Mouse (Mus musculus) hindbrain, embryonic 14.5 days (tissue): Measurements from ENCODE around the gene Mcee. TPM values are rescaled to one million over a fixed set of nuclear protein-coding genes. Genes with fewer than 3 reads are reported as not detected.

Experiments
- ATAC-seq: fragments of 200-750 bp; cut with Nextera tagmentation; 2 replicates; pipeline ENCODE4 v1.8.0; 2017; ENCODE audit warnings: moderate number of reproducible peaks, mild to moderate bottlenecking, moderate TSS enrichment, moderate library complexity; ENCODE audit not compliant: low FRiP score
- DNase-seq: peaks from one replicate; pipeline ENCODE4 v3.0.0-alpha.2; 2015; ENCODE audit warnings: low spot score
- H3K27ac ChIP-seq: fragments of 300-500 bp; sonication (generic); 2 replicates; pipeline ENCODE4 v1.5.1; 2014; ENCODE audit warnings: mild to moderate bottlenecking, moderate library complexity
- H3K27me3 ChIP-seq: fragments of 300-500 bp; sonication (generic); 2 replicates; pipeline ENCODE4 v1.6.1; 2014; ENCODE audit warnings: mild to moderate bottlenecking, low read length, mixed read lengths; ENCODE audit not compliant: control insufficient read depth, insufficient read depth
- H3K36me3 ChIP-seq: fragments of 300-500 bp; sonication (generic); replicated peaks from 2 replicates; pipeline ENCODE4 v1.6.1; 2014; ENCODE audit not compliant: control insufficient read depth, insufficient read depth
- H3K4me1 ChIP-seq: fragments of 300-500 bp; sonication (generic); replicated peaks from 2 replicates; pipeline ENCODE4 v1.6.1; 2014; ENCODE audit warnings: antibody characterized with exemption, low read length, mixed read lengths; ENCODE audit not compliant: control insufficient read depth, insufficient read depth
- H3K4me2 ChIP-seq: fragments of 300-500 bp; sonication (generic); replicated peaks from 2 replicates; pipeline ENCODE4 v1.6.1; 2014; ENCODE audit warnings: mild to moderate bottlenecking, moderate library complexity
- H3K4me3 ChIP-seq: fragments of 300-500 bp; sonication (generic); replicated peaks from 2 replicates; pipeline ENCODE4 v1.5.1; 2014; ENCODE audit warnings: mild to moderate bottlenecking, low read length
- H3K9ac ChIP-seq: fragments of 300-500 bp; sonication (generic); 2 replicates; pipeline ENCODE4 v1.6.1; 2014
- H3K9me3 ChIP-seq: fragments of 300-500 bp; sonication (generic); 2 replicates; pipeline ENCODE4 v1.6.1; 2016; ENCODE audit warnings: low read length; ENCODE audit not compliant: control insufficient read depth
- WGBS: fragments of 180-500 bp; shearing (Covaris S2); extraction: QIAGEN DNeasy Blood & Tissue Kit; methylation state at CpG from one replicate; pipeline ENCODE4 v1.1.7; 2014; 5-methylcytosine and 5-hydroxymethylcytosine counted together
- polyA plus RNA-seq: library from polyadenylated mRNA; unstranded; fragments of >200 nt; fragmentation: Nextera tagmentation; extraction: Ambion mirVana; gene quantifications from 2 replicates; pipeline ENCODE4 v1.2.1, GENCODE M21; 2014

Gene Mcee
- polyA plus RNA-seq, 1 experiment from 2014 or later, result 58.9 TPM

DNA sequence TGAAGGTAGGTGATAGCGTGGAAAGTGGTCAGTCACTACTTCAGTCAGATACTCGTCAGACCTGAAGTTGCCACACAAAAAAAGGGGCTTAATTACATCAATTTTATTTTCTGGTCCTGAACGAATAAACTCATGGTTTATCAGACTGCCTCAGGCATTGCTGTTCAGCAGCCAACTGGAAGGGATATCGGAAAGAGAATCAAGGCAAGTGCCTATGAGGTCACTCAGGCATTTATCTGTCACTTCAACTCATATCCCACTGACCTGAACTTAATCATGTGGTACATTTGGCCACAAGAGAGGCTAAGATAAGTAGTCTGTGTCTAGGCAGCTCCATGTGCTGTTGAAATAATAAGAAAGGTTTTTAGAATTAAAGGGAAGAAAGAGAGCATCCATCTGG, 10.0 kb downstream of the Mcee start:
- no peak overlapping the region for H3K4me3 ChIP-seq
- H3K9ac ChIP-seq, result no peak overlapping the region
- 89% methylated on average over 4 of the region's 4 CpGs for WGBS
- no peaks in the 10 kb centered on the region for H3K4me1 ChIP-seq
- DNase-seq (no peak), ATAC-seq (no peak)
- peaks cover 7% of the 10 kb centered on the region; the same call in 1 of the 2 replicates for H3K36me3 ChIP-seq
- no peak overlapping the region for H3K27ac ChIP-seq
- H3K4me2 ChIP-seq, result no peak overlapping the region
- H3K27me3 ChIP-seq, result no peaks in the 10 kb centered on the region
- no peaks in the 10 kb centered on the region for H3K9me3 ChIP-seq

DNA sequence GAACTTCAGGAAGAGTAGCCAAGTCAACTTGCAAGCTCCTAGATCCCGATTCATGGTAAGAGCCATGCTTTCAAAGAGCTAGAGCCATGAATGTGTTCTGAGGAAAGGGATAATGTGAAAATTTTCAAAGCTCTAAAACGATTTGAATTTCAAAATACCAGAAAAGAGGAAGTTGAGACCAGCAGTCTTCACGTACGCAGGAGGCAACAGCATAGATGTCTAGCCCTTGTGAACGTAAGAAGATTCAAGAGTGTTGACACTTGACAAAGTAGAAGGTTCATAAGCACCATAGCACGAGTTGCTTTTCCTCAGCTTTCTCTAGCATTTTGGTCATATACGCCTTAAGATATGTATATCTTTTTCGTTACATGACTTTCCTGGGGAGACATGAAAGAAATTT, 11.6 kb downstream of the Mcee start:
- Histone ChIP-seq H3K9ac (no peak overlapping the region), H3K4me1 (no peaks in the 10 kb centered on the region), H3K9me3 (no peaks in the 10 kb centered on the region), H3K4me2 (no peak overlapping the region), H3K27me3 (no peaks in the 10 kb centered on the region), H3K4me3 (no peak overlapping the region), H3K27ac (no peak overlapping the region), H3K36me3 (peaks cover 7% of the 10 kb centered on the region; the same call in 1 of the 2 replicates)
- DNase-seq (no peak), ATAC-seq (no peak)
- 92% methylated on average over 8 of the region's 8 CpGs for WGBS

DNA sequence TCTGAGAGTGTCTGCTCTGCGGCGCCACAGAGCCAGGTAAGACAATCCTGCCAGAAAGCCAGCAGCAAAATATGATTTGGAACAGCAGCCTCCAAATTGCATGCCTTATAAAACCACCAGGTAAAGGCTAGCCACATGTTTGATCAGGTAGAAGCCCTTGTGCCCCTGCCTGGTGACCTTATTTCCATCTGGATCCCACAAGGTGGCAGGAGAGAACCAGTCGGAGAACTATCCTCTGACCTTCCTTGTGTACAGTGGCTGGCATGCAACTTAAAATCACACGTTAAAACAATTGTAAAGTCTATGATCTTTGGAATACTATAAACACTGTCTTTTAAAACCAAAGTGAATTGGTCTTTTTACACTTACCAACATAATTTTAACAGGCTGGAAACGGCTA, 32.5 kb downstream of the Mcee start:
- Histone ChIP-seq H3K9ac (no peak overlapping the region), H3K27ac (no peak overlapping the region), H3K9me3 (no peaks in the 10 kb centered on the region), H3K4me3 (no peak overlapping the region), H3K27me3 (no peaks in the 10 kb centered on the region), H3K4me1 (no peaks in the 10 kb centered on the region), H3K36me3 (no peaks in the 10 kb centered on the region), H3K4me2 (no peak overlapping the region)
- ATAC-seq (no peak), DNase-seq (peak; percentile 43)
- WGBS, result 63% methylated on average over 5 of the region's 5 CpGs

DNA sequence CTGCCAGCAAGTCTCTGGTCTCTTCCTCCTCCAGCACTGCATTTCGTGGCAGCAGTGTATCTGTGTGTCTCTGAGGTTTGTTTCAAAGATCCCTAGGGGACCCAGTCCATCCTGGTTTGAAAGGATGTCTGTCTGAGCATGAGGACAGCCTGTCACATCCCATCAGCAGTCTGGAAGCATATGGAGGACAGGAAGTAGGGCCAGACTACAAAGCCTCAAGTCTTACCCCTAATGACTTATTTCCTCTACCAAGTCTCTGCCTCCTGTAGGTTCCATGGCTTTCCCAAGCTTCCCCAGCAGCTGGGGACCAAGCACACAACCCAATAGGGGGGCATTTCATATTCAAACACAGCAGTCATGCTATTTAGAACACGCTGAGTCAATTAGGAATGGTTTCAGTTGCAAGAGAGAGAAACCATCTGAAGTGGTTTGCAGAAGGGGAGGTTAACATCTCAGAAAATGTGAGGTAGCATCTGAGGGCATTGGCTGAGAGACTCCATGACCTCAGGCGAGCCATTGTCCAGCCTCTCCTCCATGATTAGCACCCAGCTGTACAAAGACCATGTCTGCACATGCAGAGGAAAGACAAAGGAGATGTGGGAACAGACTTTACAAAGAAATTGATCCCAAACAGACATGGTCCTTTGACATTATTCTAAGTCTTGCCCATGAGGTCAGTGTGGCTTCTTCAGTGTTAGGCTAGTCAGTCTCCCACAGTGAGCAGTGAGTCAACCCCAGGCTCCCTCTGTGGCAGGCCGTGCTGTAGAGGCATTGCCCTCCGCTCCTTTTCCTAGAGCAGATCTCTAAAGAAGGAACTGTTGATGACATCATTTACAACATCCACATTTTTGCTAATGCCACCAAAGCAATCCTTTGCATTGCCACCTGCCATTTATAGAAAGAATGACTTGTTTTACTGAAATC, 47.5 kb downstream of the Mcee start:
- H3K9ac ChIP-seq, result no peak overlapping the region
- no peaks in the 10 kb centered on the region for H3K27me3 ChIP-seq
- DNase-seq (no peak), ATAC-seq (peak; percentile 64; the same call in 1 of the 2 replicates)
- peaks cover 3% of the 10 kb centered on the region; the same call in 1 of the 2 replicates for H3K4me1 ChIP-seq
- 41% methylated on average over 5 of the region's 5 CpGs for WGBS
- no peak overlapping the region for H3K4me3 ChIP-seq
- no peak overlapping the region for H3K4me2 ChIP-seq
- H3K9me3 ChIP-seq, result no peaks in the 10 kb centered on the region
- H3K36me3 ChIP-seq, result no peaks in the 10 kb centered on the region
- H3K27ac ChIP-seq, result no peak overlapping the region

DNA sequence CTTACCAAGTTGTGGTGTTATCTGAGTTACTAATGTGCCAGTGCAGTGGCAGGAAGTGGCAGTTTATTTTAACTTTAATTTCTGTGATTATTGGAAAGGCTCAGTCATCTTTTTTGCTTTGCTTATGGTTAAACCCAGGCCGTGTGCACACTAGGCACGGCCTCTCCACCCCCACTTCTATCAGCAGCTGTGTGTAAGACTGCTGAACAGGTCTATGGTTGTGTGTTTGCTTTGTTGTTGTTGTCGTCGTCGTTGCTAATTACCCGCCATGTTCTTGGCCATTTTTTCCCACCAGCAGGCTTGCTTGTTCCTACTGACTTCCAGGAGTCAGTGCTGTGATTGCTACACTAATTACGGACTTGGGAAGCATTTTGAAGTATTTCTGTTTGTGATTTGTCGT, 48.1 kb downstream of the Mcee start:
- no peaks in the 10 kb centered on the region for H3K27me3 ChIP-seq
- no peak overlapping the region for H3K4me2 ChIP-seq
- DNase-seq, result no peak
- no peaks in the 10 kb centered on the region for H3K9me3 ChIP-seq
- no peak overlapping the region for H3K27ac ChIP-seq
- no peak overlapping the region for H3K4me3 ChIP-seq
- no peak overlapping the region for H3K9ac ChIP-seq
- 68% methylated on average over 8 of the region's 8 CpGs for WGBS
- no peaks in the 10 kb centered on the region for H3K36me3 ChIP-seq
- no peak for ATAC-seq
- peaks cover 3% of the 10 kb centered on the region; the same call in 1 of the 2 replicates for H3K4me1 ChIP-seq

DNA sequence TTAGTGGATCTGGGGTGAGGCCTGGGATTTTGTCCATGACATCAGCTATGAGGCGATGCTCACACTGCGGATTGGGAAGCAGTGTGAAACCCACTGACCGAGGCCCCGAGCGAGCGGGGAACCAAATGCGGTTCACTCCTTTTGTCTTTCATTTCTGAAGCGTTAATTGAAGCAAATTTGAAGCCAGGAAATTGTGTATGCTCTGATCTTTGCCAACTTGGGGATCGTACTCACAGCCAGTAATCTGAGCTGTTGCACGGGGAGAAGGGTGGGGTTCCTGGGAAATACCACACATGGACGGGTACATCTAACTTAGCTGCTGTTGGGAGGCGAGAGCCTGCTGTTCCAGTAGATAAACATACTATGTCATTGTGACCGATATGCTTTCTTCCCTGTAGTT, 58.2 kb downstream of the Mcee start:
- no peak overlapping the region for H3K4me3 ChIP-seq
- no peak for ATAC-seq
- H3K4me1 ChIP-seq, result peaks cover 14% of the 10 kb centered on the region; the same call in 1 of the 2 replicates
- no peak for DNase-seq
- H3K9me3 ChIP-seq, result no peaks in the 10 kb centered on the region
- H3K4me2 ChIP-seq, result no peak overlapping the region
- H3K27ac ChIP-seq, result no peak overlapping the region
- H3K9ac ChIP-seq, result no peak overlapping the region
- 75% methylated on average over 13 of the region's 13 CpGs for WGBS
- no peaks in the 10 kb centered on the region for H3K36me3 ChIP-seq
- H3K27me3 ChIP-seq, result no peaks in the 10 kb centered on the region

DNA sequence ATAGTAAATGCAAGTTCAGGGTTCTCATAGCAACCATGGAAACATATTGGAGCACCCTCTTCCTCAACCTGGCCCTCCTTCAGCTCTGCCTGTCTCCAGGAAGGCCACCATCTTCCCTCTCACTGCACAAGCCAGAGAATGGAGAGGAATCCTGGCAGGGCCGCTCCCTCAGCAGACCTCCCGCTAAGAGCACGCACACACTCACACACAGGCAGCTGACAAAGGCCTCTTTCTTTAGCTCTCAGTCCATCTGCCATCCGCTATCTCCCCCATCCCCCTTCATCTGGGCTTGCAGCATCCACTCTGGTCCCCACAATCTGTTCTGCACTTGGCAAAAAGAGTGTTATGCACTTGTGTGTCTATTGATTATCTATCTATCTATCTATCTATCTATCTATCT, 59.0 kb downstream of the Mcee start:
- Histone ChIP-seq H3K4me2 (no peak overlapping the region), H3K27me3 (no peaks in the 10 kb centered on the region), H3K36me3 (no peaks in the 10 kb centered on the region), H3K9ac (no peak overlapping the region), H3K4me1 (peaks cover 14% of the 10 kb centered on the region; the same call in 1 of the 2 replicates), H3K4me3 (no peak overlapping the region), H3K9me3 (no peaks in the 10 kb centered on the region), H3K27ac (no peak overlapping the region)
- WGBS, result 18% methylated on average over 4 of the region's 4 CpGs
- DNase-seq (peak; percentile 49), ATAC-seq (peak; percentile 64; the same call in 1 of the 2 replicates)

DNA sequence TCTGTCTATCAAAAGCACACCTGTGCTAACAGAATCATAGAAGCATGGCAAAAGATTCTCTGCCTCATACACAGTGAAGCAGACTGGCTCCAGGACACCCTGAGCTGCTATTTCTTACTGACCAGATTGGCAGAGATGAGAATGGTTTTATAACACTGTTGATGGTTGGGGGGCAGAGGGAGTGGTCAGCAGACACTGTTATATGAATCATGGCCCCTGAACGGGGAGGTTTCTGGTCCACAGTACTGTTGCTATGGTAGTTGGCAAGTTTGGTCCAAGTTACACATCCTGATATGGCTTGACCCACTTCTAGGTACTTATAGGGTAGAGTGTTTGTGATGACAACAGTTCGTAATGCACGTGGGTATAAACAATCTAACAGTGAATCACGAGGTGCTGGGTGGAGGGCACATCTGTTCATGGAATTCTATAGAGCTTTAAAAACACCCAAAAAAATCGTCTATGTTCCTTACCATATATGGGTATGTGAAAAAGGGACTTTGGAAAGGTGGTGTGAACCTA, 59.5 kb downstream of the Mcee start:
- Histone ChIP-seq H3K9ac (no peak overlapping the region), H3K27ac (peak overlapping the region; percentile 29; the same call in 1 of the 2 replicates), H3K4me3 (no peak overlapping the region), H3K27me3 (no peaks in the 10 kb centered on the region), H3K9me3 (no peaks in the 10 kb centered on the region), H3K4me2 (no peak overlapping the region), H3K4me1 (peaks cover 14% of the 10 kb centered on the region; the same call in 1 of the 2 replicates), H3K36me3 (no peaks in the 10 kb centered on the region)
- WGBS, result 79% methylated on average over 5 of the region's 5 CpGs
- no peak for DNase-seq
- no peak for ATAC-seq

DNA sequence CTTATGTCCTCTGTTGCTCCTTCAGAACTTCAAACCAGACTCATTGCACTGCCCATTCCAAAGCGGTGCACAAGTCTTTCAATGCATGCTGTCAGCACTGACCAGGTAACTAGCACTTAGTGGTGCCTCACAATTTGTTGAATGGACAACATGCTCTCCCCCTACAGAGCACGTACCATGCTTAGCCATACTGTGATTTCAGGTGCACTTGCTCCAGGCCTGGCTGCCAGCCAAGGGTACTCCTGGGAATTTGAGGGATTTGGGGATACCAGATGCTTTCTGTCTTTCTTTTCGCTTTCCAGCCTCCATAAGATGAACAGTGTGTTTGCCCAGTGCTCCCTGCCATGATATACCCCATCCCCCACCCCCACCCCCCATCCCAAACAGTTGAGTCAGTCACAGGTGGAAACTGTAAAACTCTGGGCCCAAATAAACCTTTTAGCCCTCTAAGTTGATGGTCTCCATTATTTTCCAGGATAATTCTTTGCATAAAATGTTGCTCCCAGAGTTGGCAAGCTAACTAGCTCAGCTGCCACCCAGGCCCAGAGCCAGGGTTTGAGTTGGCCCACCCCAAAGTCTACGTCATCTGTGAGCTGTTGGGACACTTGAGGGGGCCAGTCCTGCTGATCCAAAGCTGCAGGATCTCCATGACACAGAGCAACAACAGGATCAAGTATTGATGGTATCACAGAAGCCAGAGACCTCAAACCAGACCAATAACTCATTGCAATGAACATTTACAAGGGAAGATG, 60.2 kb downstream of the Mcee start:
- Histone ChIP-seq H3K4me1 (peaks cover 14% of the 10 kb centered on the region; the same call in 1 of the 2 replicates), H3K9me3 (no peaks in the 10 kb centered on the region), H3K4me2 (no peak overlapping the region), H3K36me3 (no peaks in the 10 kb centered on the region), H3K27me3 (no peaks in the 10 kb centered on the region), H3K9ac (no peak overlapping the region), H3K4me3 (no peak overlapping the region), H3K27ac (peak overlapping the region; percentile 38; the same call in 1 of the 2 replicates)
- WGBS, result 66% methylated on average over 4 of the region's 4 CpGs
- no peak for ATAC-seq
- peak; percentile 50 for DNase-seq
